Mouse (Mus musculus): ENCODE results near the gene Polk.

GRCm38 (mm10) chr13:96579979-96580378, 37.6 kb upstream of the Polk start:
- TF ChIP-seq CTCF (IDR thresholded peaks at IDR 0.05; ENCODE audit: borderline replicate concordance, control insufficient read depth, extremely low read depth, insufficient read depth, low read length, poor library complexity) (no peak), POLR2A (IDR thresholded peaks at IDR 0.05; ENCODE audit: control insufficient read depth, extremely low read depth, insufficient read depth, low read length, poor library complexity) (no peak)

Data from thymus, adult 2 months (tissue).